Mouse (Mus musculus): ENCODE results near the gene Lpar1. TPM values are rescaled to one million over a fixed set of nuclear protein-coding genes. Genes with fewer than 3 reads are reported as not detected.
"Not testable (repeated sequence)": the region's sequence is repeated elsewhere in the genome, so short reads cannot be mapped to it uniquely, and the experiment has no call there.

Lpar1 gene
- total RNA-seq, 4 experiments from 2014 or later, result 19.7 to 27.2 (median 22.5) TPM

DNA sequence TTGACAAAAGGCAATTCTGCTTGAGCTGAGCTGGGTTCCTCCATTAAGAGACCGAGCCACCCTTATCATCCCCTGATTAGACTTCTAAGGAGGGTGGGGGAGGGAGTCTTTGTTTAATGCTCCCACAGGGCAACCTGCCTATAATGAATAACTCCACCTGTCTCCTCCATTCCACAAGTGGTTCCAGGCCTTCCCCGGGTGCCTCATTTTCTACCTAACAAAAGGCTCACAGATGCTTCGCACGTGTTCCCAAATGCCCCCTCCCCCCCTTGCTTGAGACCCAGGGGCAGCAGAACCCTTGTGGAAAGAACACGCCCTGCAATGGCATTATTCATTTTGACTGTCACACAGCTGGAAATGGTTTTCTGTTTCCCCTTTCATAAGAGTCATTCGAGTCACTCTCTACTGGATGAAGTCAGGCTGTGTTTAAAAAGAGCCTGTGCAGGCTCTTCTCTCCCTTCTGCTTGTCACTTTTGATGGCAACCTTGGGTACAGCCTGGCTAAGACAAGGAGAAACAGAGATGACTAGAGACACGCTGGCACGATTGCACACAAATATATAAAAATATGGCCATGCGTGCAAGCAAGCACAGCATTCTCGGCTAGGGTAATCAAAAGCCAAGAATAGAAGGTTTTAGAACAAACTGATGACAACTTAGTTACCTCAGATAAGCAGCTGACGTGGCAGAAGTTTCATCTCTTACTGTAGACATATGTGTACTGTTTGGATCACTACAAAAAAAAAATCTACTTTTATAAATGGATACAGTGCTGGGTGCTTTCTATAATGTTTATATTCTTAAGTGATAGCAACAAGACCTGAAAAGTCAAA is 7.0 kb downstream of the Lpar1 start:
- no peak for DNase-seq (ENCODE audit: low spot score in 2 of 2)

DNA sequence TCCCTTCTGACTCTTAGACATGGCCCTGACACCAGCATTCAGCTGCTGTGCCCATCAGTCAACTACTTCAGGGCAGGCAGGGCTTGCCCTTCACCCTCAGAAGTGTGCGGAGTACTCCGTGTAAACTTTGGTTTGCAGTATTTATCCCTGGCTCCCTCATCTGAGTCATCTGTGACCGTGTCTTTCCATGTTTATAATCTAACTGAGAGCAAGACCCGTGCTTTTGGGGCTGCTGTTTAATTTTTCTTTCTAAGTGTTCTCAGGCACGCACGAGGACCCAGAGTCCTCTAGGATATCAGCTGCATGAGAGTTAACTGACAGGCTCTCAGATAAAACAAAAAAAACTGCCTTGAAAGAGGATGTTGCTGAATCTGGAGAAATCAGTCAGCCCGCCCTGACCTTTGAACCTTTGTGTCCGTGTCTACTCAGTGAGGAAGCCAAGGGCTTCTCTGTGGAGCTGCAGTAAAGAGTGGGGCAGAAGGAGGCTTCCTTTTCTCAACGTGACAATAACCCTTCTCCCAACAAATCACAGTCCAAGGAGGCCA is 7.7 kb downstream of the Lpar1 start:
- no peak for DNase-seq (ENCODE audit: low spot score in 2 of 2)

DNA sequence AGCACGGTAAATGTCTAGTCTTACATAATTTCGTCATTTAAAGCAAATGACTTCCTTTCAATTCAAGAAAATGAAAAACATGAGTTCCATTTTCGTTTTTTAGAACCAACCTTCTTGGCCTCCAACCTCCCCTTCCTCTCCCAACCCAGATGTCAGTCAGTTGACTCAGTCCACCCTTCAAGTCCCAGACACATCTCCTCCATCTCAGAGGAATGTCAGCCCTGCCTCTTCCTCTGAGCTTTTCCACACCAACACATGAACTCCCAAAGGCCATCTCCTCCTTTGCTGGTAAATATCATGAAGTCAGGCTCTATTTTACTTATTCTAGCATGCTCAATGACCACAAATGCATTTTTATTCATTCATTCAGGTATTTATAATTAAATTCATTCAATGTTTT is 10.5 kb downstream of the Lpar1 start:
- DNase-seq (ENCODE audit: low spot score in 2 of 2), result no peak

DNA sequence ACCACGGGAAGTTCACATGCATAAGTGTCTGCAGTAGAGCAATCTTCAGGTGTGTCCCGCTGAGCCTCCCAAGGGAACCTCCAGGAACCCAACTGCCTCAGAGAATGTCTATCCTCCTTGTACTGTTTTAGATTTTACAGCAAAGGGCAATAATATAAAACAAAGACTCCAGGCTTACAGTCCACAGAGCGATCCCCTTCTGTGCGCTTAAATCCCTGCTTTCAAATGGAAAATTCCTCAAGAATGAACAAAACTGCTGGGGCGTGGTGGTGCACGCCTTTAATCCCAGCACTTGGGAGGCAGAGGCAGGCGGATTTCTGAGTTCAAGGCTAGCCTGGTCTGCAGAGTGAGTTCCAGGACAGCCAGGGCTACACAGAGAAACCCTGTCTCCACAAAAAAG is 11.0 kb downstream of the Lpar1 start:
- DNase-seq (ENCODE audit: low spot score in 2 of 2), result not testable (repeated sequence)

DNA sequence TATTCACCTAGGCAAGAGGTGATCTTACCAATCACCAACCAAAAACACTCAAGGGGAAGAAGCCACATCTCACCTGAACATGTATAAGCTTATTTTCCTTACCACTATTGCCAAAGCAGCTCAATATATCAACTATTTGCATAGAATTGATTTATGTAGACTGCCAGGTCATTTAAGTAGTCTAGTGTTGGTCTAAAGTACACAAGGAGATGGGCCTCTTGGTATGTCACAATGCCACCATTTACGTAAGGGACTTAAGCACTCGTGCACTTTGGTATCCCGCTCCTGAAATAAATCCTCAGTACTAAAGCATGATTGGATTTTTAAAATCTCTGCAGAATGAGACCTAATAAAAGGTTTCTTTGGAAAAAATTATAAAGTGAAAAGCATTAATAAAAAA is 12.9 kb downstream of the Lpar1 start:
- DNase-seq (ENCODE audit: low spot score in 2 of 2), result no peak

DNA sequence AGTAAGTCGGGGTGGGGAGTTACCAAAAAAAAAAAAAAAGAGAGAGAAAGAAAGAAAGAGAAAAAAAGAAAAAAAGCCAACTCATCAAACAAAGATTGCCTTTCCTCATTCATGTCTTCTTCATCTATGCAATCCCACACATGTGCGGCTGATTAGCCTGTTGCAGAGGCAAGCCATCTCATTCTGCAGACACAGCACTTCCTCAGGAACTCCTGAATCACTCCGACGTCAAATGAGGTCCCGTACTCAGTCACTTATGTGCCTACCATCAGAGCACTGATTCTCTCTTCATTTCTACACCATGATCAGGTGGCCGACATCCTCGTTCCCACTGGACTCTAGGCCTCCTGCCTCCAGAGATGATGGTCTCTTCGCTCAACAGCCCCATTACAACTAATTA is 13.3 kb downstream of the Lpar1 start:
- DNase-seq (ENCODE audit: low spot score in 2 of 2), result no peak

DNA sequence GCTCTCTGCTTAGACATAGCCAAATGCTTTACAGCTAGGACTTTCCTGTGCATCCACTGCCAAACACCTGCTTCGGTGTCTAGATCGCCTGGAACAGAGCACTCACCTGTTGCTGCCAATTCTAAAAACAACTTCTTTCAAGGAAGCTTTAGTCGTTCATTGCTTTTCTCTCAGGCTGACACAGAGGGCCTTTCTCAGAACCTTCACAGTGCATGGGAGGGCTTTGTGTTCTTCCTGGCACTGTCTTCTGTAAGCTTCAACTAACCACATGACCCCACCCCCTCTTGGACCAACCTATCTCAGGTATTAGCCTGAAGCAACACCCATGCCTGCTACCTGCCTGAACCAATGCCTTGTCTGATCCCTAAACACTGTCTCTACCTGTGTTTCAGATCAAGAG is 15.0 kb downstream of the Lpar1 start:
- no peak for DNase-seq (ENCODE audit: low spot score in 2 of 2)

DNA sequence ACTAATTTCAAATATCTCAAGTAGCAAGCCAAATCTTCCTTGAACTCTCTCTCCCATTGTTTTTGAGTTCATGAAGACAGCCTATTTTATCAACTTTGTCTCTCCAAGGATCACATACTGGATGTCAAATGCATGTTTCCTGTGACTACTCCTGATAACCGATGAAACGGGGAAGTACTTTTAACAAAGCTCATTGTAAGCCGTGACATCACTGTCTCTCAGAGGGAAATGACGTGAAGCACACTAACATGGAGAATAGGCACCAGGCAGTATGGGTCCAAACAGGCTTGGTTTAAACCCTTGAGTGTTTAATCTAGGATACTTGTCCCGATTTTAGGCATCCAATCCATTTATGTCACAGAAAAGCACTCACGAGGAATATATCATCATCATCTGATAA is 17.9 kb downstream of the Lpar1 start:
- no peak for DNase-seq (ENCODE audit: low spot score in 2 of 2)

DNA sequence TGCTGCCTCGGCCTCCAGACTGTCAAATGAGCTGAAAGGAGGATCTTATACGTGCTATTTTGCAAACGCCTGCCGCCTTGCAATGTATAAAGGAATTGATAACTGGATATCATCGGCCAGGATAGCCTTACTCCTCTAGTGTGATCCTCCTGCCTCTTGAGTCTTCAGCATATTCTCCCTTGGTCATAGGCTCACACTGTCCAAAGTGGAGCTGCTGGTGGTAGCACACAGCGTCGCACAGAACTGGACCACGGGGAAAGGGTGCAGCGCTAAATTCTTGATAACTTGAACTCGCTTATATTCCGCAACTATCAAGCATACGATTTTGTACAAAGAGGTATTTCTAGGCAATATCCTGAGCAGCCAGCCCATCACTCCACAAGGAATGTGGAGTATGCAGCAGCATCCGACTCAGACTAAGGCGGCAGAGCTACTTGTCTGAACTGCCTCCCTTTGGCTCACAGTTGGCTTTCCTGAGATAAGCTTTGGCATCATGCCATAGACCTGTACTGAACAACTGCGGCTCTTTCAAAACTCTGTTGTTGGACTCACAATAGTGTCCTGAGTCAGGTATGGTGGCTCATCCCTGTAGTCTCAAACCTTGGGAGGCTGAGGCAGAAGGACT is 18.9 kb downstream of the Lpar1 start:
- no peak for DNase-seq (ENCODE audit: low spot score in 2 of 2)

DNA sequence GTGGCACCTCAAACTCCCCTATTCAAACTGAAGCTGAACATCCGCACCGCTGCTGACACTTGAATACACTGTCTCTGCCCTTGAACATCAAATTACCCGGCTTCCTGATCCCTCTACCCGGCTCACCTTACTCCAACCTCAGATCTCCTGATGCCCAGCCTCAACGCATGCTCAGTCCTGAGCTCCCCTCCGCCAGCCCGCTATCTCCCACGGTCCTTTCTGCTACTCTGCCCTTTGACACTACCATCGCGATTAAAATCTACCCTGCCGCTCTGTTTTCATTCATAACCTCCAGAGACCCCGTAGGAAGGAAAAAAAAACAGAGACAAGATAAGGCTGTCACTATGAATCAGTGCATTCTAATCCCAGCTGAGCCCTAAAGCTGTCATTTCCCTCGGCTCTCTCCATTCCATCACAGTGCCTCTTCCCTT is 19.5 kb downstream of the Lpar1 start:
- no peak for DNase-seq (ENCODE audit: low spot score in 2 of 2)

DNA sequence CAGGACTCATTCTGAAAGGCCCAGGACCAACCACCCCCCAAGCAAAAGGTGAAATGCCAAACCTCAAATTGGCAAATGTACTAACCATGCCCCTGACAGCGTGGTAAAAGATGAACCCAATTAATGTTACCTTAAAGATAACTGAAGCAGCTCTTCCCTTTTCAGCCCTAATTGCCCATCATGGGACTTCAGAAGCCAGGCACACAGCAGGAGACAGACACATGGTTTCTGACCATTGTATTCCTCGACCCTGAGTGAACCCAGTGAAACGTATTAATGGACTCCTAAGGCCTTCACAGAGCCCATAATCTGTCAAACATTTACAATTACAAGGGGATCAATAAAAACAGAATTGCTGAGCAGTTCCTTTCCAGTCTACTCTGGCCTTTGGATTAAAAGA is 20.2 kb downstream of the Lpar1 start:
- no peak for DNase-seq (ENCODE audit: low spot score in 2 of 2)

DNA sequence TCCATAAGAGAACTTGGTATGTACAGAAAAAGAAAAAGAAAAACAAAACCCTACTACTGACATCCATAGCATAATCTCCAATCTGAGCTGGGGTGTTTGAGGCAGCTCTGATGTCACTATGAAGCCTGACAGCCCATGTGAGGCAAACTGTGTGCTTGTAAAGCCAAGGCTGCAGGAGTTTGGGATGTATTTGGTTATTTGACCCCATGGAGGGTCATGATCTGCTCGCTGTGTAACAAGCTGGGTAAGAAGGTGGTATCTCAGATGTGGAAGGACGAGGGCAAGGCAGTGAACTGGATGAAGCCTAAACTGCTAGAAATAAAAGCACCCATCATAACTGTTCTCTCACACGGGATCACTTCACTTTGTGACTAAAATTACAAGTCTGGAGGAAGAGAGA is 21.4 kb downstream of the Lpar1 start:
- DNase-seq (ENCODE audit: low spot score in 2 of 2), result no peak

DNA sequence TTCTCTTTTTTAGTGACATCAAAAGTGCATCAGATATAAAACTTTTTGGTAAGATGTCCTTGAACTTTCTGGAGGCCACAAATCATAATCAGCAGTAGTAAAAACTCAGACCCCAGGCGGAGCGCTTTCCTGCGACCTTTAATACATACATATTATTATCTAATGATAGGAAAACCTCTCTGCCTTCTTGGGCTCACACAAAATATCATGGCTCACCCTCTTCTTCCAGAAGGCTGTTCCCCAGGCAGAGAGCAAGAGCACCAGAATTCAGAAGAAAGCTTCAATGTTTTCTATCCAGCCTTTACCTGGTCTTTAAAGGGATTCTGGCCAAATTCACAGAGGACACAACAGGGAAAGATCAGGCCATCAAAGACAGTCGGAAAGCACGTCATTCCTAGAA is 23.0 kb downstream of the Lpar1 start:
- no peak for DNase-seq (ENCODE audit: low spot score in 2 of 2)

DNA sequence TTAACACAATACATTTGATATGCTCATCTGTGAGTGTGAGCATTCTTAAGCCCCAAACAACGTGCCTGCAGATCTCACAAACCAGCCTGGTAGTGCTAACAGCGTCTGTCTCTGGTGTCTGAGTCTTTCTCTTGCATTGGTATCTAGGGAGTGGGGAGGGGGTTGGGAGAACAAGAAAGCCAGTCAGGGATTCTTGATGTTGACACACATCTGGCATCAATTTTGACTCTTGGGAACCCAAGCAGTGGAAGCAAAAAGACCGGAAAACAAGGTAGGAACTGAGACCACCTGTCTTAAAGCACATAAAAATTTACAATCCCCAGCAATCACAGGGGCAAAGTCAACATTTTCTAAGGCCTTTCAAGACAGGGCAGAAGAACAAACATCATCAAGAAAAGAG is 23.4 kb downstream of the Lpar1 start:
- no peak for DNase-seq (ENCODE audit: low spot score in 2 of 2)

DNA sequence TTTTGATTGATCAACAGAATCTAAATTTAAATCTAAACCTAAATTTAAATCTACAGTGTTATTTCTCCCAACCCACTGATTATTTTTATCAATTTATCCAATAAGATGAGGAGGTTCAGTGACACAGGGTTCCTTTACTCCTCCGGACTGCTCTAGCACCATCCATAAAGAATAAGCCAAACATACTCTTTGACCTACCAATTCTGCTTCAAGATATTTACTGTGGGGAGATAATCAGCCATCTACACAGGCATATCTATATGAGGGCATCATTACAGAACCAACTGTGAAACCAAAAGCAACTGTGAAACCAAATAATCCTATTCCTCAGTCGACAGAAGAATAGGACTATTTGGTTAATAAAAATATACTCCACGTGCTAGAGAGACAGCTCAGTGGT is 25.8 kb downstream of the Lpar1 start:
- DNase-seq (ENCODE audit: low spot score in 2 of 2), result no peak

DNA sequence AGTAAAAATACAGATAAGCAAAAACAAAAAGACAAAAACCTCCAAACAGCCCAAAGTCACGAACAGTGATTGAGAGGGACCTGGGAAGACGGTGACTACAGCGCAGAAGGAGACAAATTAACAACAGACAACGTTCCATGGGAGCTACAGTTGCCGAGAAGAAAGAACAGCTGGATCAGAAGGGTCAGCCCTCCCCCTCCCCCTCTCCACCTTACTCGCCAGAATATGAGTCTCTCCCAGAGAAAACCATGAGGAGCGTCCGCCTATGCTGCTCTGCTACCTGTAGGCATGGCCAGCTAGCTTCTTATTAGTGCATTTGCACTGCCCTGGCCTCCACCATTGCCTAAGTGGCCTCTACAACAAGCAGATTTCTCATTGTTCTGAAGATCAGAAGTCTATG is 32.6 kb downstream of the Lpar1 start:
- no peak for DNase-seq (ENCODE audit: low spot score in 2 of 2)

DNA sequence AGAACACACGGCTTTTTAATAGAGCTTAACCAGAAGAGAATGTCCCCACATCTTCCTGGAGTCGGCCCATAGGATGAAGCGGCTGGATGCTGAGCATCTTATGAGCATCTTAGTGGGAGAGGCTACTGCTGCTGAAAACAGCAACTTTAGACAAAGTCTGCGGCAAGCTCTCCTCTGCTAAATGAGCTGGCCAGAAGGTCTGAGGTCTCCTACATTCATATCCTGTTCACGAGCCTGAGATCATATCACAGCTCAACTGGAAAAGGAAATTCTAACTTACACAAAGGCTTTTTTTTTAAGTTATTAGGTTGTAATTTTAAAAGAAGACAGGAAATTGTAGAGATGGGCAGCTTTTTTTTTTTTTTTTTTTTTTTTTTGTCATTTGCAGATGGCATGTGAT is 33.2 kb downstream of the Lpar1 start:
- DNase-seq (ENCODE audit: low spot score in 2 of 2), result no peak

DNA sequence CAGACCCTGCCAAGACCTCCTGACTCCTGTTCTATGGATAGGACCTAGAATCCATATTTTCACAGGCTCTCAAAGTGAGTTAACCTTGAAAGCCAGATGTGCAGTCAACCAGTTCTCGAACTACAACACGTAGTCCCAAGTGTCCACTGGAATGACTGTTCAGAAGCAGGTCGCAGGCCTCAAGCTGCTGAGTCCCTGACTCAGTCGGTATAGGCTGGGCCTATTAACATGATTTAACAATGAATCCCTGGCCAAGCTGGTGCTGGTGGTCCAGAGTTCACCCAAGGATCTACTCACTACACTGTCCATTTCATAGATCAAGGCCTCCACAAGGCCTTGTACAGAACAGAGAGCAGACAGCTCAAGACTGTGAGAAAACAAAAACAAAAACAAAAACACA is 33.8 kb downstream of the Lpar1 start:
- DNase-seq (ENCODE audit: low spot score in 2 of 2), result no peak

DNA sequence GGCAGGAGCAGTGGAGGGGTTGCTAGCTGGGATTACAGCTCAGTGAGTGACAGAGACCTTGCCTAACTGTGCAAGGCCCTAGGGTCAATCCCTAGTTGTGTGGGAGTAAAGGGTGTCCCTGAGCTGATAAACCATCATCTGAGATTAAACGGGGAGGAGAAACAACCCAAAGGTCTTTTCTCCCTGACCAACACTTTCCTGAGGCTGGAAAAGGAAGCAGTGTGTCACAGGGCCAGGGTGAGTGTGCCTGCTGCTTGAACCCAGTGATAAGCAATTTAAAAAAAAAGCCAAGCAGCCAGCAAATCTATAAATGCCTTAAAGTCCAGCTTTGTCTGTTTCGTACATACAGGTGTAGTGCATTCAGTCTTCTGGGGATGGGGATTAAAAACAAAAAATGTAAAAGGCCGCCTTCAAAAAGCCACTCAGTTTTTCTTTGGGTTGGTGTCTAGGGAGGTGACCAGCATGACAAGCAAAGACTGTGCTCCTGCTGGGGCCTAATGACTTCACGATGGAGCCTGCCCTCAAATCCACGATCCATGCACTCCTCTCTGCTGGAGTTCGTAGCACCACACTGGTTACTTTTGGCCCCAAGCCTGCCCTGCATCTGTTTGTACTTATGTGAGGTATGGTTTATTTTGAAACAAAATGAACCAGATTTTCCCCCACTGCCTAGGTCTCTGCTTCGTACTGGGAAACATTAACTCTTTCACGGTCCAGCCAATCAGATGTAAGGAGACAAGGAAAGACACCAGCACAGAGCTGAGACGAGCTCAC is 35.3 kb downstream of the Lpar1 start:
- no peak for DNase-seq (ENCODE audit: low spot score in 2 of 2)

DNA sequence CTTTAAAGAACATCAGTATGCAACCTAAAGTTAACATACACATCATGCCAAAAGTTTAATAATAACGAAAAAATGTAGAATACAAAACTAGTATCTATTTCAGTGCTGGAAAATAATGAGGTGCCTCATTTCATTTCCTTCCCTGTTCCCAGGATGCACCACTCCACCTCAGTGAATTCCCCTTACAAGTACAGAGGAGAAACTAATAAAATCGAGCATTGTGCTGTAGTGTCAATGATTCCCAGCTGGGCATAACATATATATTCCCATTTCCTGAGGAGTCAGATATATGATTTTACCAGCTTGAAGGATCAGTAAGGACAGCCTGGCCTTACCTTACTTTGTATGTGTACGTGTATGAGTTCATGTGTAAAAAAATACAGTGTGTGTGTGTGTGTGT is 36.9 kb downstream of the Lpar1 start:
- no peak for DNase-seq (ENCODE audit: low spot score in 2 of 2)

DNA sequence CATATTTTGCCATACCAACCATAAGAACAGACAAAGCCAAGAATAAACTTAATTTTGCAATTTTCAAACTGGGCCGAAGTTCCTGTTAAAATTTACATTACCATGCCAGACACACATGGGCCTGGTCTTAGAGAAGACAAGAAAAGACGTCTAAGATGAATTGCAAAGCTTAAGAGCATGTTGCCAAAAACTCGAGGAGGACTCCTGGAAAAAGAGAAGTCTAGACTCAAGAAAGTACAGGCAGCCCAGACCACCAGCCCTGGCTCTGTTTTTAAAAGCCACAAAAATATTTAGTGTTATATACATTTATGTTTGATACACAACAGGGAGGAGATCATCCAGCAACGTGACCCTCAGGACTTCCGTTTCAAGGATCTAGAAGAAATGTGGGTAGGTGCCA is 37.5 kb downstream of the Lpar1 start:
- DNase-seq (ENCODE audit: low spot score in 2 of 2), result no peak

DNA sequence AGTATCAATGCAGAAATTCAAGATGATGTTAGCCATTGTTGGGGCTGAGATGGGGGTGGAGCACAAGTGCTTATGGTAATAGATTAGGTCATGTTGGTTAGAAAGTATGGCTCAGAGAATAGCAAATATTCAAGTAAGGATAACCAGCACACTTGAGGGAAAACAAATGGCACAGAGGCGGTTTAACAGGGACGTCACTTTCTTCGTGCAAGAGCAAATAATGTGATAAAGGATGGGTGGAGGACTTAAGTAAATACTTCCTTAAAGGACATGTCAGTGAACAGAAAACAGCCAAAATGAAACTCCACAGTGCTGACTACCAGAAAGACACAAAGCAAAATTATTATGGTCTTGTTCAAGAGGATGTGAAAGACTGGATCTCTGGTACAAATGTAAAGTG is 42.1 kb downstream of the Lpar1 start:
- no peak for DNase-seq (ENCODE audit: low spot score in 2 of 2)
